Mouse (Mus musculus) gastrocnemius, postnatal 10 days (tissue): Measurements from ENCODE around the gene Pold1. TPM values are rescaled to one million over a fixed set of nuclear protein-coding genes. Genes with fewer than 3 reads are reported as not detected.

Source experiments
- DNase-seq: peaks from one replicate; pipeline ENCODE4 v3.0.0; 2021; ENCODE audit warnings: mixed read lengths
- total RNA-seq, 2 experiments: library from RNA; stranded (reverse); gene quantifications; 2 replicates each; pipeline ENCODE4 v1.2.3; 2021

Gene Pold1
- total RNA-seq, 2 experiments from 2014 or later: 8.1 to 14.7 TPM

DNA sequence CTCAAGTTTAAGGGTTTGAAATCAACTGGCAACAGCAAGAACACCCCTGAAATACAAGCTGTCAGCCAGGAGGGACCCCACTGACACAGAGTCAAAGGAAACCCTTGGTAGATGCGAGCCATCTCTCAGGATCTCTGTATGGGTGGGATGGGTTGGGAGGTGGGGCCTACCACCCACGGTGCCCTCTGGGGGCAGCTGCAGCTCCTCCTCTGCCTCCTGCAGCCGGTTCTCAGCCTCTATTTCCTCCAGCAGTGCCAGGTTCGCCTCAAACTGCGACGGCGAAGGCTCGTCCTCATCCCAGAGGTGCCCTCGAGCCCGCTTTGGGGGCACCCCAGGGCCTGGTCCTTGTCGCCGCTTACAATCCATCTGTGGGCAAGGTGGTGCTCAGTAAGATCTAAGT lies 5.6 kb downstream of the Pold1 start:
- DNase-seq: no peak

DNA sequence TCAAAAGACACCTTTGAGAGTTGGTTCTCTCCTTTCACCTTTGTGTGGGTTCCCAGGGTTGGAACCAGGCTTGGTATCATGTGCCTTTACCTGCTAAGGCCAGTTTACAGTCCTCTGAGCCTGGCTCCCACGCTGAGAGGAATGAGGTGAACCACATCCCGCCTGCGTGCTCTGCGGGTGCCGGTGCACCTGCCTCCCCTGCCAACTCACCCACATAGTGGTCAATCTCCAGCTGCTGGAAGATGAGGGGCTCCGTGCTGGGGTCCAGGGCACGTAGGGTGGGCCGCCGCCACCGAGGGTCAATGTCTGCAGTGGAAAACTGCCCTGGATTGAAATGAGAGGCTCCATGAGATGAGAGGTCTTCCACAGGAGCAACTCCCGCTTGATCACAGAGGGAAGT lies 6.1 kb downstream of the Pold1 start:
- DNase-seq: no peak

DNA sequence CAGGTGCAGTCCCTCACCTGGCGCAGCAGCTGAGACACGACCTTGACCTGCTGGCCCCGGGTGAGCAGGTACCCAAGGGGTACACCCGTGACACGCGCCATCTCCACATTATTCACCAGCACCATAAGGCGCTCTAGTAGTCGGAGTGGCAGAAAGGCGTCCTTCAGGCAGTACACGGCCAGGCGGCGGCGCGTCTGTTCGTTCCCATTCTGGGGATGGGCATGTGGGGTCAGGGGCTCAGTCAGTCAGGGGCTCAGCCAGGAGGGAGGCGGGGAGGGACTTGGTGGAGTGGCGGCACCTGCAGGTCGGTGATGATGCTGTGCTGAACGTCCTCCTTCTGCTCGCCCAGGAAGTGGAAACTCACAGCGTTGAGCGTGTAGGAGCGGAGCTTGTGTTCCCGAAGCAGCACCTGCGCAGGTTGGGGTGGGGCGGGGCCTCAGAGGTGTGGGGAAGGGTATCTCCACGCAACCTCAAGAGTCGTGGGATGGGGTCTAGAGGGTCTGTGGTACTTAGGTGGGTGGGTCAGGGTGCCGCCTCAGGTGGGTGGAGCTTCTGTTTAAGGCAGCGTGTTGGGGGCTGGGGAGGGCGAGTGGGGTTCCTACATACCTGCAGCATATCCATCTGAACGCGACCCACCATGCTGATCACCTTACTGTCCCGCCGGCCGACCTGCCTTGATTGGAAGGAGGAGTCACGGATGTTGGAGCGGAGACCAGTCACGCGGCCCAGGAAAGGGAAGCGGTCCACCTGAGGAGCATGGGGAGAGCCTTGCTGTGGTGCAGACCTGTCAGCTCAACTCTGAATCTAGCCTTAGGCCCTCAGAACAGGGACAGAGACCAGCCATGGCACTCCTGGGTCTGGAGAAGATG lies 9.7 kb downstream of the Pold1 start:
- no peak for DNase-seq

DNA sequence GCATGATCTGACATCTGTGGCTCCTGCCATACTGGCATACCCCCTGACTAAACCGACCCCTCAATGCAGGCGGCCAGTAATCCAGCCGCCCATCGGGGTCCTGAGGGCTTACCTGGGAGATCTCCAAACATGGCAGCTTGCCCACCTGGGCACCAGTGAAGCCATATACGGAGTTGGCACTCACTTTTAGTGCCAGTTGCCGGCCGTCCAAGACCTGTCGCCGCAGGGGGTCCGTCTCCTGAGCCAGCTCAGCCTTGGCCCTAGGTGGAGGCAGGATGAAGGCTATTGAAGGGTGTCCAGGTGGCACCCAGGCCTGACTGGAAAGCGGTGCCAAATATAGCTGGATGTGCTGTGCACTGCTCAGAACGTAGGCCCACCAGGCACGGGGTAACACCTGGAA lies 11.2 kb downstream of the Pold1 start:
- no peak for DNase-seq

DNA sequence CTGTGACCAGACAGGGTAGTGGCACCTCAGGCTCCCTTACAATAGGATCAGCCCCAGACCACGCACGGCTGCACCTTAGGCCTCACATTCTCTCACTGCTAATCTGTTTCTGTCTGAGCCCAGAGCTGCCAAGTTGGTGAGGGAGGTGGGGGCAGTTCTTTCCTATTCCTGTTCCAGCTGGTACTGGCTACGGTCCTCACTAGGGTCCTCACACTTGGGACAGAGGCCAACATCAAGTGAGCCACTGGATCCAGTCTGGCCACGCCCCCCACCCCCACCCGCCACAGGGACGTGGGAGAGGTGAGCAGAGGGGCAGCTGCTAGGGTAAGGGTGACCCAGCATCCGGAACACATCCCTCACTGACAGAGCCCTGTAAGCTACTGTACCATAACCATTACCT lies 11.6 kb downstream of the Pold1 start:
- no peak for DNase-seq

DNA sequence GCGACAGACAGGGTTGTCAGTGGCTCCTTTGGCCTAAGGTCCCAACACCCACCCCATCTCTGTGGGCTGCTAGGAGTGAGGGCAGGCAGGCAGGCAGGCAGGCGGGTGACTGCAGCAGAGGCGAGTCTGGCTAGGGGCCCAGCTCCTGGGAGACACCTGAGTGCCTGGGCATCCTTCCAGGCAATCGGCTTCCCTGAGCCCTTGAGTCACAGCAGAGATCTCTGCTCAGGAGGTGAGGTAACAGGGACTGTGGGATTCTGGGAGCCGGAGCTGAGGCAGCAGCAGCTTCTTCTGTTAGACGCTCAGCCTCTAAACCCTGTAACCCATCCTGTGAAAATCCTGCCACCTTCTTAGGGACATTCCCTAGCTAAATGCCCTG lies 12.1 kb downstream of the Pold1 start:
- DNase-seq: no peak

DNA sequence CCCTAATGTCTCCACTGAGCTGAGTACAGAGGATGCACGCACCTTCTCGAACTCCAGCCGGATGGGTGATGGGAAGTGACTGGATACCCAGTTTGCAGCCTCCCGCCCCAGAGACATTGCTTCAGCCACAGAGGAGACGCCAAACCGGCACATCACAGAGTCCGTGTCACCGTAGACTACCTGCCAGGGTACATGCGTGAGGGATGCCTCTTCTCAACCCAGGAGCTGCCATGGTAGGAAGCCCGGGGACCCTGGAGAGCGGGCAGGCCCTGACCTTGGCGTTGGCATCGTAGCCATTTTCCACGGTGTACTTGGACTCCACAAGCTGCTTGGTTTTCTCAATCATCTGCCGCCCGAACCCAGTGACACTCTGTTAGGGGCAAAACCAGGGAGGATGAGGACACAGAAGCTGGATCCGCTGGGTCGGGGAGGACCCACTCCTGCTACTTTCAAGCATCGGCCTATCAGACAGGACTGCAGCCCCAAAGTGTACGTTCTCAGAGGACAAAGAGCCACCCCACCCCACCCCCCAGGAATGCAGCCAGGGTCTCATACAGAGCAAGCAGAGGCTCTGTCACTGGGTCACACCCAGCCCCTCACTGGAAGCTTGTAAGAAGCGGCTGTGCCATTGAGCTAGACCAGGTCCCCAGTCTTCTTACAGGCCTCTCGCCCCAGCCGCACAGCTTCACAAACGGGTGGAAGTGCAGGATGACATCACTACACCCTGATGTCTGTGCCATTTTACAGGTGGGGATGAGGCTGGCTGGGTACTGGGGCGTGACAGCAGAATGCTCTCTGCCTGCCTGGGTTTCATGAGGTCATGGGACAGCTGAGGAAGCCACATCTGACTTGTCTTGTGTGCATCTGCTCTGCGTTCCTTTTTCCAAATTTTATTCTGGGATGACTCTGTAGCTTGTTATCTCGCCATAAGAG lies 12.7 kb downstream of the Pold1 start:
- DNase-seq: no peak

DNA sequence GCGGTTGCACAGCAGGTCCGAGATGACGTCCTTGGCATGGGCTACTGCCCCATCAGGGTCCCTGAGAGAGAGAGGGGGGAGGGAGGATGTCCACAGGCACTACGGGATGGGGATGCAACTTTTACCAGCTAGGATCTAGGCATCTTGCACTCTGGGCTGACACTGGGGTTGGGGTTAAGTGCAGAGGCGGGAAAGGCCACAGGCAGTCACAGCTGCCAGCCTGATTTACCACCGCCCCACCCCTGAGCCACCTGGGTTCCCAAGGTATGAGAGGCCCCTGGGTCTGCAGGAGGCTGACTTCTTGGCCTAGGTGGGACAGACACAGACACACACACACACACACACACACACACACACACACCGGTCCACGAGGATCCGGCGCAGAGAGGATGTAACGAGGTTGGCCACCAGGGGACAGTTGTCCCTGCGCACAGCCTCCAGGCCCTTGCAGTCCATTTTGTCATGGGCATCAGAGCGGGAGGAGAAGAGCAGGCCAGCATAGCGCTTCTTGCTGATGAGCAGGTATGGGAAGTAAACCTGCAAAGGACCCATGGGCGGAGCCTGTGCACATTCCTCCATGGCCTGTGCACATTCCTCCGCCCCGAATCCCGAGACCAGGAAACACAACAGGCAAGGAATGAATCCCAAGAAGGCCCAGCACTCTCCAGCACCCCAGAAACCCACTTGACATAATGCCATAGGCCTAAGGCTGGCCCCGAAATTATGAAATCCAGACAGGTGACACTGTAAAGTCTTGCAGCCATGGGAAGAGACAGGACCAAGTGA lies 13.8 kb downstream of the Pold1 start:
- no peak for DNase-seq

DNA sequence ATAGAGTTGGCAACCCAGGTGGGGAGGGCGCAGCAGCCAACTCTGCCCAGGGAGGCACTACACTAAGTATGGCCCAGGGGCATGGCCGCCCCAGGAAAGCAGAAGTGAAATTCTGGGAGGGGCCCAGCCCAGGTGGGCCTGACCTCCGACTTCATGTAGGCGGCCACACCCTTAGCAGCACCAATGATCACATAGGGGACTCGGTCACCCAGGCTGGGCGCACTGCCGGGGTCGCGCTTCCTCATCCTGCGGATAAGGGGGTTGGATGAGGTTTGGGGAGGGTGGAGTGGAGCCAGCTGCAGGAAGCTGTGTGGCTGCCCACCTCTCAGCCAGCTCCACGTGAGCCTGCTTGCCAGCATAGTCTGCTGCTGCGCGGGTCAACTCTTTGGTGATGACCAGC lies 14.4 kb downstream of the Pold1 start:
- DNase-seq: no peak

DNA sequence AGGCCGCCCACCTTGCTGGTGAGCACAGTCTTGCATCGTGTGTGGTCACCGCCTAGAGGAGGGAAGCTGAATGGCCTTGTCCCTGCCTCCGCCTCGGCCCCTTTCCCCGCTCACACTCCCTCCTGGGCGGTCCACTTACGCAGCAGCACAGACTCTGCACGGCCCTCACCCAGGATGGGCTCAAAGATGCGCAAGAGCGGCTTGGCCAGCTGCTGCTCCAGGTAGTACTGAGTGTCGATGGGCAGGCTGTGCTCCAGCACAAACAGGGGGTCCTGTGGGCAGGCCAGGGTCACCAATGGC lies 15.0 kb downstream of the Pold1 start:
- DNase-seq: no peak

DNA sequence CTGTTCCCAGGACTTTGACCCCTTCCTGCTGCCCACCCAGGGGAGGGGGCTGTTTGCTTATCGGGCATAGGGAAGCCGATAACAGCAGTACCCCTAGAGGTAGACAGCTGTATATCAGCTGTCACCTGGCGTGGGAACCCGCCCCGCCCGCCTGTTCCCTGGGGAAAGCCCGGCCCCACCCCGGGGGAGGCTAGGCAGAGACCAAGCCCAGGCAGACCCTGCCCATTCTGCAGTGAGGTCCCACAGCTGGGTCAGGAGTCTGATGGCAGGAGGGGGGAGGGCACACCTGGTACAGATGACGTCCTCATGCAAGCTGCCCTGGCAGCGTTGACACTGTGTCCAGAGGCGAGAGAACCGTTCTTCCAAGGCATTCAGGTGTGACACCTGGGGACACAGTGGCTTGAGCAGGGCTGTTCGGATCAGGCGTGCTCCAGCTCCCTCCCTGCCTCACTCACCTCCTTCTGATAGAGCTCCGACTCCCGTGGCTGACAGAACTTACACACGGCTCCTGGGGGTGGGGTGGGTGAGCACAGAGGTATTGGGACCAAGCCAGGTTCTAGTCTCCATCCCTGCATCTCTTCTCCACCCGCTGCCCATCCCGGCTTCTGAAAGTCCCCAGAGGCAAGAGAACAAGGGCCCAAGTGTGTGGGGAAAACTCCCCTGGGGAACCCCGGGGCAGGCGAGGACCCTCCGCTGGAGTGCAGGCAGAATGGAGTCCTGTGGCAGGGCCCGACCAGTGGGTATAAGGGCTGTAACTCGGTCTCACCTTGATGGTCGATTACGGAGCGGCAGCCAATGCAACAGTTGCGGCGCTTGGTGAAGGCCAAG lies 15.5 kb downstream of the Pold1 start:
- no peak for DNase-seq

DNA sequence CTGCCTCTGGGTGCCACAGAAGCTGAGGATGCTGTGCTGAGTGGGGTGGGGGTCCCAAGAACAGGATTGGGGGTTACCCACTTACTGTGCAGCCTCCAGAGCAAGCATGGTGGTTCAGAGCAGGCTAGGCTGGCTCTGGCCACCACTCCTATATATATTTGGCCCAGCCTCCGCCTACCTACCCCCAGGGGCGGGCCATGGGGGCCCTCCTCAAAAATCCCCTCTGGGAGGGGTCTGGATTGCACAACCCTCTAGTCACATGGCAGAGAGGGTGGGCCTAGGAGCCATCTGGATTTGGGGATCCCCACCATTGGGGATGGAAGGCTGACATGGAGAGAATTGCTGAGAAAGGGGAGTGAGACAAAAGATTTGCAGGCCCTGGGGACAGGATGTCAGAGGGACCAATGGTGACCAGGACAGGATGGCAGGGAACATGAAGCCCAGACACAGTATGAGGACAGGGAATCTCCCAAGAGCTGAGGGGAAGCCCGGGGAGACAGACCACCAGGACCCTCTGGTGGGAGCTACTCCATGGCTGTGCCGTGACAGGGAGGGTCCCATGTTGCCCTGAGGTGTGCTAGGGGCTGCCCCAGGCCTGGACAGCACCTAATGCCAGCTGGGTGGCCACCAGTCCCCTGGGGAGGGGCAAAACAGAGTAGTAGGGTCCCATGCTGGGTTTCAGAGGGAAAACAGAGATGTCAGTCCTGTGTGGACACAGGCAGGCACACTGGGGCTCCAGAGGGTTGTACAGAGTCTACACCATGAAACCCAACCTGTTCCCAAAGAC lies 16.5 kb downstream of the Pold1 start, which contains the start of gene Spib:
TSS of gene Spib (minus strand) at position 126 of the 787 bp plus-strand sequence.
- no peak for DNase-seq

DNA sequence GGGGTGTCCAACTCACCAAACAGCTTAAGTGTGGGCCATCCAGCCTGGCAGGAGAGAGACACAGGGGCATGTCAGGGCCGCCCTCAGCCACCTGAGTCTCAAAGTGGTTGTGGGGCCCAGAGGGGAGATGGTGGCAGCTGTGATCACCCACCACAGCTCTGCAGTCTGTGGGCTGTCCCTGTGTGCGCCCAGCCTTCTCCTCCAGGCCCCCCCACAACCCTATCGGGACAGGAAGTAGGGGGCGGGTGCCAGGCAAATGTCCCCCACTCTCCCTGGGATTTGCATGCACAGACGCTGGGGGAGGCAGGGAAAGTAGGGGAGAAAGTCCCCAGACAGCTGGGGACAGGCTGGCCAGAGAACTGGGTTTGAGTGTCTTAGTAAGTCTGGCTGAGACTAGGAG lies 17.4 kb downstream of the Pold1 start:
- DNase-seq: no peak

DNA sequence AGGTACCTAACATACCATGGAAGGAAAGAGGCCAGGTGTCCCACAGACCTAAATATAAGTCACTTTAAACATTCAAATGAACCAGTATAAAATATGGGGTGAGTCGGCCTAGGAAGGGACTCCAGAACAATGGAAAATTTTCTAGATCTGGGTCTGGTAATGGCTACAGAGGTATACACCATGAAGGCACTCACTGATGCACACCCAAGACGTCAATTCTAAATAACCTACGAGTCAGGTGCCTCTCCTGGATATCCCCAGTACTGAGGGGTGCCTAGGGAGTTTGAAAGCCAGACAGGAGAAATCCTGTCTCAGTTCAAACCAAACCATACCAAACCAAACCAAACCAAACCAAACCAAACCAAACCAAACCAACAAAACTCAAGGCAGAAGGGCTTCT lies 18.1 kb downstream of the Pold1 start:
- no peak for DNase-seq

DNA sequence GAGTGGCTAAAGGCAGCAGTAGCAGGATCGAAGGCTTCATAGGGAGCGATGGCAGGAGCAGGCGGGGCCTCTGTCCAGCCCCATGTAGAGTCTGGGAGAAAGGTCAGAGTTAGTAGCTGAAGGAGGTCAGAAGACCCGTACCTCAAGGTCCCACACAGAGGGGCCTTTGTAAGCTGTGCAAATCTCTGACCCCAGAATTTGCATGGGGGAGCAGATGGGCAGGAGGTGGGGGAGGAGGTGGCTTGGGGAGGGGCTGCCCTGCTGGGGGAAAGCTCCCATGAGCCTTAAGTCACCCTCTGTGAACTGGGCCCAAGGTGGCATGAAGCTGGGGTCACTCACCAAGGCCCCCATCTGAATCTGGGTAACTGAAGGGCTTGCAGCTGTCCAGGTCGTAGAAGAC lies 19.1 kb downstream of the Pold1 start:
- no peak for DNase-seq

DNA sequence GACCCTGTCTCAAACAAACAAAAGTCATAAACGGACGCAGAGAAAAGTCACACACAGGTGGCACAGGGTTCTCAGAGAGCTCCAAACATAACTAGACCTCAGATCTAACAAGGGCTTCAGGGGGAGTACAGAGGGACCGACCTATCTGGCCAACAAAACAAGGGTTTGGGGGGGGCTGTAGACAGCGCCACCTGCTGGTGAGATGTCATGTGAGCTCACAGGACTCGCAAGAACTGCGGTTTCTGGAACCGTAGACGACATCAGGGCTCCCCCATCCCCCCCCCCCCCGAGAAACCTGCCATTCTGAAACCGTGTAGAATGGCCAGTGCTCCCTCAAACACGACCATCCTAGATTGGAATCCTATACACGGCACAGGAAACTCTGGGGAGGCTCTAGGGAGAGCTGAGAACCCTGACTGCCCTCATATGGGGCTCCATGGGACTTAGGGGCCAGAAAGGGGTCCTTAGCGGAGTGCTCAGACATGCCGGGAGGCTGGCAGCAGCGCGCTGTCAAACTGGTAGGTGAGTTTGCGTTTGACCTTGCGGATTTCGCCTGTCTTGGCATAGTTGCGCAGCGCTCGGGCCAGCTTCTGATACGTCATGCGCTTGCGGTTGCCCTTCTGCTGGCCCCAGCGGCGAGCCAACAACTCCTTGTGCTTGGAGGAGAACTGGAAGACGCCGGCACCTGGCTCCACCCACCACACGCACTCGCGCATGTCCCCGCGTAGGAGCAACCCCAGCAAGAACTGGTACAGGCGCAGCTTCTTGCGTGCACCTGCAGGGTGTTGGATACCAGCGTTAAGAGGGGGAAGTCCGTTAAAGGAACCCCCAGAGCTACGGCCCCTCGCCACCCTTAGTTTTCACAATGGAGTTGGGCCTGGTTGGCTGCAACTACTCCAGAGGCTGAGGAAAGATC lies 20.9 kb downstream of the Pold1 start:
- peak; percentile 83 for DNase-seq

DNA sequence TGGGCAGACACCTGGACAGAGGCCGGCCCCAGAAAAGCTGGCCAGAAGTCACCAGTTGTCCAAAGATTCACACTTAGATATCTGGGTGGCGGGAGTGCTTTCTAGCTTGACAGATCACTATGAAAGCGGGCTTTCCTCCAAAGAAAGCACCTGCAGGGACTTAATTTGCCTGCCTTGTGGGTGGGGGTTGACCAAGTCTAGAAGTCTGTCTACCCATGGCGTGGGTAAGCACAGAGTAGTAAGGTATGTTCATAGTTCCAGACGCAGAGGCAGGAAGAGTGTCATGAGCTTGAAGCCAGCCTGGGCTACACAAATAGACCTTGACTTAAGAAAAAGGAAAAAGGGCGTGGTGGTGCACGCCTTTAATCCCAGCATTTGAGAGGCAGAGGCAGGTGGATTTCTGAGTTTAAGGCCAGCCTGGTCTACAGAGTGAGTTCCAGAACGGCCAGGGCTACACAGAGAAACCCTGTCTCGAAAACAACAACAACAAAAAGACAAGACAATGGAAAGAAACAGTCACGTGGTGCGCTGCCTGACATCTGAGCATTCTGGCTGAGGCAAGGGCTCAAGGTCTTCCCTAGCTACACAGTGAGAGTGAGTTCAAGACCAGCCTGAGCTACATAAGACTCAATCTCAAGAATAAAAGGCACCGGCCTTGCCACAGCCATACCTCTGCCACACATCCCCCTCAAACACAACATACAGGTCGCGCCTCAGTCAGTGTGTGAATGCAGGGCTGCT lies 22.1 kb downstream of the Pold1 start:
- no peak for DNase-seq

DNA sequence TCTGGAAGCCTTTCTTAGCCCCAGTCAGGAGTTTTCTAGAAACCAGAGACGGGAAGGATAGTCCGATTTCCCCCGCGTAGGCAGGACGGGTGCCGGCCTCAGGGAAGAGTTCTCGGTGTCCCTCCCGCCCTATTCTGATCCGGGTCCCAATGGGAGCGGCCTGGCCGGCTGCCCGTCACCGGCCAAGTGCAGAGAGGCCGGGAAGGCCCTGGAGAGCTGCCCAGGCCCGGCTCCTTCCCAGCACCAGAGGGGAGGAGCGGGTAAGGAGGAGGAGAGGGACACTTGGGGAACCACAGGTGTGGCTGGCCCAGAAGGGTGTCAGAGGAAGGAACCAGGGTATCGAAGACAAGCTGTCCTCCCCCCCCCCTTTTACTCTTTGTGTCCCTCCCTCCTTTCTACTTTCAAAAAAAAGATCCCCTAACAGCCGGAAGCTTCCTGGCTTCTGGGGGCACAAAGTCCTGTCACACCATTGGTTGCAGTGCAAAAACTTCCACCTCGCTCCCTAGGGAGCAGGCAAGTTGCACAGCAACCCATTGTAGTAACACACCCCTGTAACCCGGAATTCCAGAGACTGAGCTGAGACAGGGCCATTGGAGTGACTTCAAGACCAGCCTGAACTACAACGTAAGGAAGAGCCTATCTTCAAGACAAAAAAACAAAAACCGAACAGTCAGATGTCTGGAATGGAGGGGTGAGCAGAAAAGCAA lies 23.4 kb downstream of the Pold1 start:
- DNase-seq: peak; percentile 91
